Mouse (Mus musculus) spleen, adult 18-20 months (tissue): ENCODE results near the gene Creb5.
A peak's percentile ranks its signal among the peaks of the same experiment; 100 is the strongest.

ENCODE experiments used
- DNase-seq, 2 experiments: peaks; one replicate each; pipeline ENCODE4 v3.0.0; 2022; ENCODE audit warnings: mixed read lengths in 2 of 2

The Creb5 gene

DNA sequence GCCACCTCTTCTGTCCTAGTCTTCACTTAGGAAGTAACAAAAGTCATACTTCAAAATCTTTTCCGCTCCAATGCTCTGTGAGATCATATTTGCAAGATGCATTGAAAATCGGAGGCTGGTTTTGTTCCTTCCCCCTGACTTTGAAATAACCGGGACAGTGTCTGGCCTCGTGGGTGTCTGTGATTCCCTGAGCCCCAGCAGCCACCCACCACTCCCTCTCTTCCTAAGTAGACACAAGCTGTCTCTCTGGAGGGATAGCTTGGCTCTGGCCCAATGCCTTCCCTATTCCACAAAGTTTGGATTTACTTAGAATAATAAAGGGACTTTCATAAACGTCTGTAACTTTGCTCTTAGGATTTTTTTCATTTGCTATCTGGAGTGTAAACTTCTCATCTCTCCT, 273.9 kb downstream of the Creb5 start:
- DNase-seq, result no peak

GRCm38 (mm10) chr6:53562586-53562985, 275.5 kb downstream of the Creb5 start:
- no peak for DNase-seq

DNA sequence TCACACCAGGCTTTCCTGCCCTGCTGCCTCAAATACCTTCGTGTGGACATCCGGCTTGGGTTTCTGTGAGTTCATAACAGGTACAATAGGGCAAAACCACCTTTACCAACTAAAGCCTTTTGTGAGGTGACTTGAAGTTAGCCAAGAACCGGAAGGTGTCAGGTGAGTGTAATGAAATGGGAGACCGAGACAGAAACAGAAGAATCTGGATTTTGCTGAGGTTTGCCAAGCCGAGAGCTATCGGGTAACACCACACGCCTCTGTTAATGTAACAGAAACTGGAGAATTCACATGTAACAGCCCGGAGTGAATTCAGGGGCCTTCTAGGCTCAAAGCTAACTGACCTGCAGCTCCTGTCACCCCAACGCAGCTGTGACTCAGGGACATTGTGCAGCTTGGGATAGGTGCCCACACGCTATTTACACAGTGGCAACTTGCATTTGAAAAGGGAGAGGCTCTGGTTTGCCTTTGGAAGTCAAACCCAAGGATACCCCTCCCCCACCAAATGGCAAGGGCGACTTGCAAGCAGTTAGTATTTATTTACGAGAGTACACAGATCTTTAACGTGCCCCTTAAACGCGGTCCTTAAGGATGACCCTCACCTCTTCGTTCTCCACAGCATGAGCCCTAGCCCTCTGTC, 276.6 kb downstream of the Creb5 start:
- no peak for DNase-seq

GRCm38 (mm10) chr6:53569436-53569835, 282.4 kb downstream of the Creb5 start:
- DNase-seq, result no peak

GRCm38 (mm10) chr6:53570906-53571305, 283.8 kb downstream of the Creb5 start:
- no peak for DNase-seq

- DNase-seq, result no peak
Observed at GRCm38 (mm10) chr6:53571571-53572122, 284.6 kb downstream of the Creb5 start.

- DNase-seq, result no peak
Observed at GRCm38 (mm10) chr6:53572456-53572855, 285.4 kb downstream of the Creb5 start.

GRCm38 (mm10) chr6:53572979-53573710, 286.1 kb downstream of the Creb5 start:
- peak in 1 of 2 experiments; percentile 18 for DNase-seq

GRCm38 (mm10) chr6:53573711-53574065, 286.6 kb downstream of the Creb5 start:
- DNase-seq, result no peak

GRCm38 (mm10) chr6:53574097-53574496, 287.0 kb downstream of the Creb5 start:
- no peak for DNase-seq

DNA sequence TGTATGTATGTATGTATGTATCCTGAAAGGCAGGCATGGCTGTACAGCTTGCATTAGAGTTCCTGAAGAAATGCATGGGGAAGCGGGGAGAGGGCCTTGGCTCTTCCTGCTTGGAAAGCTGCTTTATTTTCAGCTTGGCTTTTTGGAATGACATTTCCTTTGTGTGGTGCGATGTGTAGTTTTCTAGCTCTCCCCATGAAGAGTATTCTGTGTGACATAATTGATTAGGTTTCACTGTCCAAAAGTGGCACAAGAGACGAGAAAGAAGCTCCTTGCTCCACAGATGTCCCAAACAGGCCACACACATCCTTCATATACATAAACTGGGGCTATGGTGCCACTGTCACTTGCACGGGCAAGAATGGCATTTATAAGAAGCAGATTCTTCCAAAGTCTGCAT, 288.1 kb downstream of the Creb5 start:
- DNase-seq, result no peak

DNA sequence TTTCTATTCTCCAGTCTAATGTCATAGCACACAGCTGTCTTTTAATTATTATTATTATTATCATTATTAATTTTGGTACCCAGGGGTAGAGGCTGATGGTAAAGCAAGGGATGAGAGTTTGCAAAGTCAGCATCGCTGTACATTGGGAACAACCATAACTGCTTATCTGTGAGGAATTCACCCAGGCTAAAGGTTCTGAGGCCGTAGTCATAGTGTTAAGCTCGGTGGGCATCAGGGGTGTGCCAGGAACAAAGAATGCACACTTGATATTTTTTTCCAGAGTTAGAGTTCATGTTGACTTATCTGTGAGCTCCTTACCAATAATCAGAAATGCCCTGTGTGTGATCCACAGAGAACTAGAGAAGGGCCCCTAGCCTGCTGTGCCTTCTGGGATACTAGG, 288.8 kb downstream of the Creb5 start:
- DNase-seq, result no peak

GRCm38 (mm10) chr6:53576841-53577240, 289.8 kb downstream of the Creb5 start:
- no peak for DNase-seq

GRCm38 (mm10) chr6:53577776-53578175, 290.7 kb downstream of the Creb5 start:
- DNase-seq, result no peak

- DNase-seq, result no peak
Observed at GRCm38 (mm10) chr6:53580346-53580745, 293.3 kb downstream of the Creb5 start.

DNA sequence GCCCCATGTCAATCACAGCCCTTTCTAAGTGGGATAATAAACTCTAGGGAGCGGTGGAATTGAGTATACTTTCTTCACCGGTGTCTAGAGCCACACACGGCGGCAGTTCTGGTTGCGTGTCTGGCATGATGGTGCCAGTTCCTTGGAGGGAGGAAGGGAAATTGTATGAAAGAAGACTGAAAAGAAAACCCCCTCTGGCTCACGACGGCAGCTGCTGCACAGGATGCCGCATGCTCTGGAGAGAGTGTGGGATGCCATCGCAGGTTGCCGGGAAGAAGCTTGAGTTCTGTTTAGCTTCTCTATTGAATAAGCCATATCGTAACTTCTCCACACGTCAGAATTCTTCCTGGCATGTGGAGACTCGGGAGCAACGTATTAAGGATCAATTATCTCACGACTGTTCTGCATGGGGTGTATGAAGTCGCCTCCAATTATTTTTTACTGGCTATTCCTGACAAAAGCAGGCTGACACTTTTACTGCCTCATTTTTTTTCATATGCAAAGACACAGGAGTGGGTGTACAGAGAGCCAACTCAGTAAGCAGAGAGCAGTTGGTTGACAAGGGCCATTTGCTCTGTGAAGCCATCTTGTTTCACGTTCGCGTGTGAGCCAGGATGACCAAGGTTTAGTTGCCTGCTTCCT, 296.3 kb downstream of the Creb5 start:
- no peak for DNase-seq

DNA sequence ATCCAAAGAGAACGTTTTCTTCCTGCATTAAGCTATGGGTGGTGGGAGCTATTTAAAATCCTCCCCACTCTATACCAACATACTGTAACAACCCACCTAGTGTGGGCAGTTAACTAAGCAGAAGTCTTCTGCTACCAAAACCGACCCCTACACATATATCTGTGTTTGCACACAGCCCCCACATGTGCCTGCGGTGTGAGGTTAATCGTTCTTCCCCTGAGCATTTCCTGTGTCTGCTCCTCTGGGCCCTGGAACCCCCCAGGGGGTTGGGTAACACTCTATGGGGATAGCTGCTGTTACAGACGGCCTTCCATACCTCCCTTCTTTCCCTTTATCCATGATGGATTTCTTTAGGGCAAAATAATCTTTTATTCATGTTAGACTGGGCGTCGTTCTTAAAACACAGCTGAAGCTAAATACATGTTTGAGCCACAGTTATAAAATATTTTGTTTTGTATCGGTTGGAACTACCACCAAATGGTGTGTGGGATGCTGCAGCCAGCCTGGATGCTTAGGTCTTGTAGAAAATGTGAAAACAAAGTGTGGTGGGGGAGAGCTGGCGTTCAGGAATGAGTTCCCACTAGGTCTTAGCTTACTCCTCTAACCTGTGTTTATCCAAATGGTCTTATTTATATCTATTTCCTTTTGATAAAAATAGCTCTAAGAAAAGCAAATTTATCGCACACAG, 297.8 kb downstream of the Creb5 start:
- DNase-seq, result no peak

GRCm38 (mm10) chr6:53589746-53590145, 302.7 kb downstream of the Creb5 start:
- DNase-seq, result peak in 1 of 2 experiments; percentile 16

GRCm38 (mm10) chr6:53592230-53592629, 305.2 kb downstream of the Creb5 start:
- no peak for DNase-seq

DNA sequence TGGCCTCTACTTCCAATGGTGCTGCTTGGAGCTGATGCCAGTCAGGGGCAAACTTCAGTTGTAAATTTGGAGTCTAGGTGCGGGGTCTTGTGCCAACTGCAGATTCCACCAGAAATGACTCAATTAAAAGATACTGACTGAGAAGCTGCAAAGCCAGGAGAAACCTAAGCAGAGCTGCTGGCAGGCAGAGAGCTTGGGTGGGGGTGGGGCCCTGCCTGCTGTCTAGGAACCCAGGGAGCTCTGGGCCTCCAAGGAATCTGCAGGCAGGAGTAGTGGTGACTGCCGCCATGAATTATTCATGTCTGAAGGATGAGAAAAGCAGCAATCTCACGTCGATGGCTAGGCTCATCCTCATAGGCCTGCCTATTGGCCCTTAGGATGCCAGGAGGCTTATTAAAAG, 306.5 kb downstream of the Creb5 start:
- no peak for DNase-seq

DNA sequence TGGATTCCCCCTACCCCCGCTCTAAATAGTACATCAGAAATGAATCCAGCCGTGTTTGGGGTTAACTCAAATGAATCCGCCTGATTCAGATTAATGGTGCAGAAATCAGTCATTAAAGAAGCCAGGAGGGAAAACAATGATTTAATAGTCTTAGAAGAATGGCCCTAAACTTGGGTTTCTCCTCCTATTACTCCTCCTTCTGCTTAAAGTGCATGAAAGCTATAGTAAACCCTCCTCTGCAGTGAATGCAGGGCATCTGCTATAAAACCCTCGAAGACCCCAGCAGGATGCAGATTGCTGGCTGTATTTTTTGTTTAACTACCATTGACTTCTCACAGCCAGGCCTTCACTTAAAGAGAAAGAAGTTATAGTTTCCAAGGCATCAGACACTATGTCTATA, 307.2 kb downstream of the Creb5 start:
- no peak for DNase-seq

DNA sequence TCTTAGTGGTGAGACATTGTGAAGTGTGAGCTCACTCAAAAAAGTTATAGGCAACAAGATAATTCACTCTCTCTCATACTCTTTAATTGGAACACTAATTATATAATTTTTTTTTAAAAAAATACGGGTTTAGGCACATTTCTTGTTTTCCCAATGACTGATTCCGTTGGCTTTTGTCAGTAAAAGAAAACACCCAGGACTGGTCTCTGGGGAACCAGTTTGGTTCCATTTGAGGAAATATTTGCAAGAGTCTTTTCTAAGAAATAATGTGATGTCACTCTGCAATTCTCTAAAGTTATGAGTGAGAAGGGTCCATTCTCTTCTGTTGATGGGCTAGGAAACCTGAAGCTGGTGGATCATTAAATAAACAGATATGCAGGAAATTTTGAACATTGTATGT, 309.3 kb downstream of the Creb5 start:
- no peak for DNase-seq

- no peak for DNase-seq
Observed at GRCm38 (mm10) chr6:53603041-53603440, 316.0 kb downstream of the Creb5 start.
